Mouse (Mus musculus): ENCODE data around the gene Dhx33.

DNA sequence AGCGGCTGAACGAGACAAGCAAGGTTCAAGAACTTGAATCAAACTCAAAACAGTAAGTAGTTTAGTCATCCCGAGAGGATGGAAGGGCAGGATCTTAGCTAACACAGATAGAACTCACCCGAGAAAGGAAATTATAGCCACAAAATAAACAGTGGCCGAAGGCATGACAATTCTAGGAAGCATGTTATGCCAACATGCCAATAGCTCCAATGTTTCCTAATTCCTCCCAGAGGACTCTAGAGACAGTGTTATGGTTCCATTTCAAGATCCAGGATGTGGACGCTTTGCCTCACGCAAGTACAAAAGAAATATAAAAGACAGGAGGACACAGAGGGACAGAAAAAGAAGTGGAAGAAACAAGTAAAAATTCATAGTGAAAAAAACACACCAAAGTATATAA is 3.6 kb upstream of the Dhx33 start:
- TF ChIP-seq POLR2A (IDR thresholded peaks at IDR 0.05; ENCODE audit: extremely low read depth, insufficient read depth, low read length): no peak
- no peak for TF ChIP-seq CTCF (IDR thresholded peaks at IDR 0.05; ENCODE audit: low read depth, low read length)

Data from liver, adult 2 months (tissue).